Mouse (Mus musculus) hindbrain, embryonic 10.5 days (tissue): ENCODE results near the gene Opa3. TPM values are rescaled to one million over a fixed set of nuclear protein-coding genes. Genes with fewer than 3 reads are reported as not detected.

Source experiments
- DNase-seq: peaks from one replicate; pipeline ENCODE4 v3.0.0-alpha.2; 2017; ENCODE audit warnings: low spot score
- H3K27ac ChIP-seq: fragments of 300-500 bp; sonication (generic); 2 replicates; pipeline ENCODE4 v1.5.1; 2016; ENCODE audit warnings: mild to moderate bottlenecking, moderate library complexity
- H3K27me3 ChIP-seq: fragments of 300-500 bp; sonication (generic); 2 replicates; pipeline ENCODE4 v1.6.1; 2016; ENCODE audit warnings: mild to moderate bottlenecking; ENCODE audit not compliant: poor library complexity, insufficient read depth, severe bottlenecking
- H3K36me3 ChIP-seq: fragments of 300-500 bp; sonication (generic); 2 replicates; pipeline ENCODE4 v1.6.1; 2016; ENCODE audit warnings: mild to moderate bottlenecking, moderate library complexity
- H3K4me1 ChIP-seq: fragments of 300-500 bp; sonication (generic); replicated peaks from 2 replicates; pipeline ENCODE4 v1.6.1; 2016; ENCODE audit warnings: mild to moderate bottlenecking
- H3K4me3 ChIP-seq: fragments of 300-500 bp; sonication (generic); 2 replicates; pipeline ENCODE4 v1.5.1; 2016; ENCODE audit warnings: mild to moderate bottlenecking, moderate library complexity
- H3K9me3 ChIP-seq: fragments of 300-500 bp; sonication (generic); 2 replicates; pipeline ENCODE4 v1.6.1; 2016; ENCODE audit warnings: mild to moderate bottlenecking, moderate library complexity
- WGBS: fragments of 180-500 bp; shearing (Covaris S2); methylation state at CpG from one replicate; pipeline ENCODE4 v1.1.7; 2016; 5-methylcytosine and 5-hydroxymethylcytosine counted together
- polyA plus RNA-seq: library from polyadenylated mRNA; unstranded; fragments of >200 nt; fragmentation: Nextera tagmentation; extraction: Ambion mirVana; gene quantifications from 2 replicates; pipeline ENCODE4 v1.2.1, GENCODE M21; 2016

Opa3 gene
- polyA plus RNA-seq, 1 experiment from 2014 or later = 51.1 TPM

- Histone ChIP-seq H3K4me1 (peaks cover 24% of the 10 kb centered on the region), H3K27ac (no peak overlapping the region), H3K9me3 (peaks cover 6% of the 10 kb centered on the region; the same call in 1 of the 2 replicates), H3K4me3 (no peak overlapping the region), H3K27me3 (peaks cover 13% of the 10 kb centered on the region), H3K36me3 (peaks cover 28% of the 10 kb centered on the region)
- WGBS = 81% methylated on average over 13 of the region's 13 CpGs
- no peak for DNase-seq
These were observed 19.8 kb upstream of the Opa3 start for GRCm38 (mm10) chr7:19208201-19208910.

- Histone ChIP-seq H3K9me3 (peaks cover 6% of the 10 kb centered on the region; the same call in 1 of the 2 replicates), H3K27ac (no peak overlapping the region), H3K4me3 (no peak overlapping the region), H3K36me3 (peaks cover 22% of the 10 kb centered on the region), H3K27me3 (peaks cover 20% of the 10 kb centered on the region), H3K4me1 (peaks cover 29% of the 10 kb centered on the region)
- 59% methylated on average over 7 of the region's 7 CpGs for WGBS
- peak; percentile 36 for DNase-seq
These were observed 19.1 kb upstream of the Opa3 start for GRCm38 (mm10) chr7:19208944-19209472.

GRCm38 (mm10) chr7:19209494-19209893, 18.6 kb upstream of the Opa3 start:
- peaks cover 32% of the 10 kb centered on the region for H3K4me1 ChIP-seq
- peaks cover 17% of the 10 kb centered on the region for H3K36me3 ChIP-seq
- no peak overlapping the region for H3K27ac ChIP-seq
- DNase-seq = no peak
- WGBS = 84% methylated on average over 4 of the region's 4 CpGs
- H3K4me3 ChIP-seq = no peak overlapping the region
- peaks cover 21% of the 10 kb centered on the region for H3K27me3 ChIP-seq
- peaks cover 6% of the 10 kb centered on the region; the same call in 1 of the 2 replicates for H3K9me3 ChIP-seq

GRCm38 (mm10) chr7:19210010-19210409, 18.1 kb upstream of the Opa3 start:
- 91% methylated on average over 5 of the region's 5 CpGs for whole genome bisulfite sequencing
- peaks cover 6% of the 10 kb centered on the region; the same call in 1 of the 2 replicates for H3K9me3 ChIP-seq

GRCm38 (mm10) chr7:19211041-19211675, 17.0 kb upstream of the Opa3 start:
- Histone ChIP-seq H3K4me3 (no peak overlapping the region), H3K36me3 (peaks cover under 1% of the 10 kb centered on the region; the same call in 1 of the 2 replicates)
- 52% methylated on average over 5 of the region's 5 CpGs for whole genome bisulfite sequencing

More at GRCm38 (mm10) chr7:19210010-19210409, 18.1 kb upstream of the Opa3 start:
- Histone ChIP-seq H3K27me3 (peaks cover 24% of the 10 kb centered on the region), H3K36me3 (peaks cover 12% of the 10 kb centered on the region), H3K27ac (no peak overlapping the region), H3K4me3 (no peak overlapping the region), H3K4me1 (peaks cover 37% of the 10 kb centered on the region)
- DNase-seq = no peak

GRCm38 (mm10) chr7:19211996-19212755, 16.0 kb upstream of the Opa3 start, which contains the start of gene Gpr4:
Gene Gpr4, plus strand, starts transcription at chr7:19212538.
- Histone ChIP-seq H3K27ac (peak within 1 kb of the TSS; percentile 70), H3K27me3 (peaks cover 24% of the 10 kb centered on the region), H3K36me3 (no peaks in the 10 kb centered on the region), H3K4me1 (peaks cover 42% of the 10 kb centered on the region), H3K4me3 (peak within 1 kb of the TSS; percentile 58), H3K9me3 (peaks cover 6% of the 10 kb centered on the region; the same call in 1 of the 2 replicates)
- WGBS = 2% methylated on average over 30 of the region's 30 CpGs
- peak; percentile 52 for DNase-seq

More at GRCm38 (mm10) chr7:19211041-19211675, 17.0 kb upstream of the Opa3 start:
- DNase-seq = no peak
- Histone ChIP-seq H3K4me1 (peaks cover 42% of the 10 kb centered on the region), H3K27me3 (peaks cover 24% of the 10 kb centered on the region), H3K9me3 (peaks cover 6% of the 10 kb centered on the region; the same call in 1 of the 2 replicates), H3K27ac (no peak overlapping the region)

GRCm38 (mm10) chr7:19213385-19213784, 14.7 kb upstream of the Opa3 start:
- peaks cover 24% of the 10 kb centered on the region for H3K27me3 ChIP-seq
- no peaks in the 10 kb centered on the region for H3K36me3 ChIP-seq
- H3K4me3 ChIP-seq = no peak overlapping the region
- no peak overlapping the region for H3K27ac ChIP-seq
- no peak for DNase-seq
- H3K9me3 ChIP-seq = peaks cover 6% of the 10 kb centered on the region; the same call in 1 of the 2 replicates
- 71% methylated on average over 2 of the region's 2 CpGs for WGBS
- peaks cover 51% of the 10 kb centered on the region for H3K4me1 ChIP-seq

DNA sequence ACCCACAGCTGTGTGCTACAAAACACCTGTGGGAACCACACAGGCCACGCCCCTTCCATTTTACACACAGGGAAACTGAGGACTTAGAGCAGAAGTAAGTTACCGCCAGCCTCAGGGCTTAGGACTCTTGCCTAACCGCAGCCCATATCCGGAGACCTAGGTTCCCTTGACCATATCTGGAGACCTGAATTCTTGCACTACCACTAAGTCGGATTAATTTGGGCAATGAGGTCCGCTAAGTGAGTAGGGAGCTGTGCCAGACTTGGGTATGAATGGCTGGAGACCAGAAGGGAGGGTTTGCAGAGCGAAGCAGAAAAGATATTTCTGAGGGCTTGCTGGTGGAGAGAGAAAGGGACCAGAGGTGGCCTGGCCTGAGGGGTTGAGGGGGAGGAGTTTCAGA, 13.8 kb upstream of the Opa3 start:
- peaks cover 24% of the 10 kb centered on the region for H3K27me3 ChIP-seq
- no peak overlapping the region for H3K27ac ChIP-seq
- WGBS = 76% methylated on average over 7 of the region's 7 CpGs
- DNase-seq = no peak
- no peaks in the 10 kb centered on the region for H3K36me3 ChIP-seq
- peaks cover 51% of the 10 kb centered on the region for H3K4me1 ChIP-seq
- H3K9me3 ChIP-seq = peaks cover 6% of the 10 kb centered on the region; the same call in 1 of the 2 replicates
- H3K4me3 ChIP-seq = no peak overlapping the region

GRCm38 (mm10) chr7:19214940-19215339, 13.2 kb upstream of the Opa3 start:
- Histone ChIP-seq H3K4me3 (no peak overlapping the region), H3K9me3 (peaks cover 3% of the 10 kb centered on the region; the same call in 1 of the 2 replicates), H3K4me1 (peaks cover 51% of the 10 kb centered on the region), H3K27ac (no peak overlapping the region), H3K27me3 (peaks cover 24% of the 10 kb centered on the region), H3K36me3 (no peaks in the 10 kb centered on the region)
- no peak for DNase-seq
- WGBS = 72% methylated on average over 9 of the region's 9 CpGs

GRCm38 (mm10) chr7:19217492-19217891, 10.6 kb upstream of the Opa3 start:
- H3K4me3 ChIP-seq = no peak overlapping the region
- peaks cover 36% of the 10 kb centered on the region for H3K4me1 ChIP-seq
- no peaks in the 10 kb centered on the region for H3K9me3 ChIP-seq
- no peak for DNase-seq
- H3K27me3 ChIP-seq = peaks cover 16% of the 10 kb centered on the region
- H3K27ac ChIP-seq = no peak overlapping the region
- H3K36me3 ChIP-seq = peaks cover 7% of the 10 kb centered on the region; the same call in 1 of the 2 replicates
- 75% methylated on average over 5 of the region's 5 CpGs for WGBS

DNA sequence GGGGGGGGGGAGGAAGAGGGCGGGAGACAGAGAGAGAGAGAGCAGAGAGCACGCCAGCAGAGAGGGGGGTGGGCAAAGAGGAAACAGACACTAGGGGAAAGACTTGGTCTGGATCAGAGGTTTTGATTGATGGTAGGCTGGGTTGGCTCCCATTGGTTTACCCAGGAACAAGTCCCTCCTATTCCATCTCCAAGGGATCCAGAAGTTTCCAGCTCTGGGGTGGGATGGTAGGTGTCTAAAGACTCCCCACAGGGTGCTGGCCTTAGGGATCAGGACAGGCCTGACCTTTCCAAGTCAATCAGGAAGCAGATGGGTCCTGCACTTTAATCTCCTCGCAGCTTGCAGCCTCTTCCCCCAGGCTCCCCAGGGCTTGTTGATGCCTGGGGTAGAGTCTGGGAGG, 10.2 kb upstream of the Opa3 start:
- Histone ChIP-seq H3K36me3 (peaks cover 12% of the 10 kb centered on the region; the same call in 1 of the 2 replicates), H3K4me1 (peaks cover 31% of the 10 kb centered on the region), H3K27ac (no peak overlapping the region), H3K27me3 (peaks cover 15% of the 10 kb centered on the region), H3K9me3 (no peaks in the 10 kb centered on the region), H3K4me3 (no peak overlapping the region)
- 27% methylated on average over 3 of the region's 3 CpGs for WGBS
- DNase-seq = no peak

DNA sequence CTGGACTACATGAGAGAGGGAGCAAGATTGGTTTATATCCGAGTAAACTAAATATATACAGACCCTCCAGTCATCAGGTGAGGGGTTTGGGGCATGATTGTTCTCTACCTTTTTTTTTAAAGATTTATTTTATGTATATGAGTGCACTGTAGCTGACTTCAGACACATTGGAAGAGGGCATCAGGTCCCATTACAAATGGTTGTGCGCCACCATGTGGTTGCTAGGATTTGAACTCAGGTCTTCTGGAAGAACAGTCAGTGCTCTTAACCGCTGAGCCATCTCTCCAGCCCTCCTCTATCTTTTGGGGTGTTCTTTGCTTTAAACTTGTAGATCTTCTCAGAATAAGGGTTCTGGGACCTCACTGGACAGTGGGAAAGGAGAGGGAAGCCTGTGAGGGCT, 8.1 kb upstream of the Opa3 start:
- H3K36me3 ChIP-seq = peaks cover 16% of the 10 kb centered on the region; the same call in 1 of the 2 replicates
- no peaks in the 10 kb centered on the region; the same call in 1 of the 2 replicates for H3K27me3 ChIP-seq
- no peak for DNase-seq
- peaks cover 15% of the 10 kb centered on the region for H3K4me1 ChIP-seq
- WGBS = 73% methylated on average over 3 of the region's 3 CpGs
- no peak overlapping the region for H3K27ac ChIP-seq
- H3K4me3 ChIP-seq = no peak overlapping the region
- no peaks in the 10 kb centered on the region for H3K9me3 ChIP-seq
